Mouse (Mus musculus) liver, embryonic 14.5 days (tissue): ENCODE measurements around the gene Adat3.

Experiments
- CTCF ChIP-seq: IDR thresholded peaks from 2 replicates; pipeline ENCODE4 v1.5.1; 2016; ENCODE audit warnings: antibody characterized with exemption, low read depth, control low read depth
- EP300 ChIP-seq: IDR thresholded peaks from 2 replicates; pipeline ENCODE4 v1.6.1; 2016; ENCODE audit warnings: antibody characterized with exemption, low read depth

- no peak for TF ChIP-seq CTCF
- TF ChIP-seq EP300, result no peak
Measured at GRCm38 (mm10) chr10:80654866-80655265, 52.2 kb downstream of the Adat3 start.
